Mouse (Mus musculus): ENCODE data around the gene Ampd3.

The Ampd3 gene

GRCm38 (mm10) chr7:110843916-110844874, 76.2 kb downstream of the Ampd3 start, which contains the start of gene Rnf141:
Rnf141 (minus strand) TSS chr7:110844457.
- DNase-seq (ENCODE audit: low spot score), result peak; percentile 94

GRCm38 (mm10) chr7:110847321-110847720, 79.3 kb downstream of the Ampd3 start:
- no peak for DNase-seq (ENCODE audit: low spot score)

GRCm38 (mm10) chr7:110848371-110848770, 80.4 kb downstream of the Ampd3 start:
- no peak for DNase-seq (ENCODE audit: low spot score)

GRCm38 (mm10) chr7:110851541-110852203, 83.7 kb downstream of the Ampd3 start:
- peak; percentile 78 for DNase-seq (ENCODE audit: low spot score)

GRCm38 (mm10) chr7:110853611-110854010, 85.6 kb downstream of the Ampd3 start:
- DNase-seq (ENCODE audit: low spot score), result no peak

- DNase-seq (ENCODE audit: low spot score), result no peak
Observed at GRCm38 (mm10) chr7:110854519-110854918, 86.5 kb downstream of the Ampd3 start.

GRCm38 (mm10) chr7:110854927-110855546, 87.0 kb downstream of the Ampd3 start:
- no peak for DNase-seq (ENCODE audit: low spot score)

- DNase-seq (ENCODE audit: low spot score), result no peak
Observed at GRCm38 (mm10) chr7:110855604-110856003, 87.6 kb downstream of the Ampd3 start.

- peak; percentile 80 for DNase-seq (ENCODE audit: low spot score)
Observed at GRCm38 (mm10) chr7:110860129-110860528, 92.1 kb downstream of the Ampd3 start.
